In genomic region chr12:109950632-109951031, GRCm38 (mm10) we compare ENCODE assay signal across 15 mouse cellular contexts.
A peak's percentile ranks its signal among the peaks of the same experiment; 100 is the strongest.
DNase-seq lines count a peak whose midpoint lies in the region; ATAC-seq and TF ChIP-seq lines count a peak whose summit lies in the region.
"Had no signal": no experiment of that assay in that cellular context is flagged by ENCODE, and none has a peak within 500 bp of the region (broad histone marks: within the 10 kb centered on the region; RNA-seq: fewer than 3 reads in every experiment).

No protein-coding gene starts in this region.

- no peak for TF ChIP-seq POLR2A in thymus, adult 2 months (IDR thresholded peaks at IDR 0.05; ENCODE audit: control insufficient read depth, extremely low read depth, insufficient read depth, low read length, poor library complexity)

- no peaks in the 10 kb centered on the region for H3K9me3 ChIP-seq in kidney, embryonic 14.5 days (ENCODE audit: control insufficient read depth, low read length)
- H3K9me3 ChIP-seq in limb, embryonic 10.5 days (replicated peaks), result no peaks in the 10 kb centered on the region
- H3K9me3 ChIP-seq: liver, embryonic 13.5 days had no signal

- WGBS in kidney, embryonic 14.5 days, result 50% methylated on average over 6 of the region's 6 CpGs
- WGBS in thymus, adult 2 months, result 83% methylated on average over 6 of the region's 6 CpGs
- WGBS in limb, embryonic 10.5 days, result 31% methylated on average over 6 of the region's 6 CpGs

- no peaks in the 10 kb centered on the region for H3K36me3 ChIP-seq in kidney, embryonic 14.5 days (ENCODE audit: control insufficient read depth, insufficient read depth, low read length)
- no peaks in the 10 kb centered on the region for H3K36me3 ChIP-seq in thymus, adult 2 months (ENCODE audit: control insufficient read depth, insufficient read depth, low read length)
- no peaks in the 10 kb centered on the region for H3K36me3 ChIP-seq in limb, embryonic 10.5 days
- H3K36me3 ChIP-seq: G1E; liver, embryonic 13.5 days had no signal

- H3K4me1 ChIP-seq in kidney, embryonic 14.5 days (ENCODE audit: control insufficient read depth, insufficient read depth, low read length), result 0 out of 2 replicates have a peak, but pooled peaks cover 4% of the 10 kb centered on the region
- no peaks in the 10 kb centered on the region for H3K4me1 ChIP-seq in thymus, adult 2 months (replicated peaks; ENCODE audit: control insufficient read depth, insufficient read depth, low read length)
- peaks cover 57% of the 10 kb centered on the region for H3K4me1 ChIP-seq in limb, embryonic 10.5 days

- H3K4me3 ChIP-seq in kidney, embryonic 14.5 days (ENCODE audit: low read length), result no peak overlapping the region
- H3K4me3 ChIP-seq in thymus, adult 2 months (ENCODE audit: control insufficient read depth, insufficient read depth, low read length), result no peak overlapping the region
- no peak overlapping the region for H3K4me3 ChIP-seq in limb, embryonic 10.5 days
- H3K4me3 ChIP-seq: heart, adult 2 months; liver, embryonic 13.5 days had no signal

- no peak for TF ChIP-seq CTCF in thymus, adult 2 months (IDR thresholded peaks at IDR 0.05; ENCODE audit: borderline replicate concordance, control insufficient read depth, extremely low read depth, insufficient read depth, low read length, poor library complexity)

- no peak overlapping the region for H3K27ac ChIP-seq in kidney, embryonic 14.5 days (ENCODE audit: low read depth, low read length)
- no peak overlapping the region for H3K27ac ChIP-seq in thymus, adult 2 months (ENCODE audit: control insufficient read depth, insufficient read depth, low read length)
- H3K27ac ChIP-seq in limb, embryonic 10.5 days, result peak overlapping the region; percentile 80
- H3K27ac ChIP-seq: heart, adult 2 months had no signal

- DNase-seq in kidney, adult 8-10 months, result no peak
- DNase-seq in thymus, postnatal 4 days, result peak; percentile 17
- DNase-seq in thymus, adult 2 months, result no peak
- peak; percentile 52 for DNase-seq in limb, embryonic 10.5 days (ENCODE audit: low spot score)
- no peak for DNase-seq in adrenal gland, adult 8-10 months
- DNase-seq in right cerebral cortex, postnatal 4 days, result no peak
- DNase-seq: cerebellum, postnatal 36 days; heart, adult 2 months; kidney, postnatal 10 days; liver, embryonic 13.5 days; right cerebral cortex, adult 18-20 months; thymus, postnatal 36 days had no signal

- H3K9ac ChIP-seq in kidney, embryonic 14.5 days (ENCODE audit: low read depth, low read length), result no peak overlapping the region
- H3K9ac ChIP-seq: liver, embryonic 13.5 days had no signal

- peaks cover 4% of the 10 kb centered on the region; the same call in 1 of the 2 replicates for H3K27me3 ChIP-seq in kidney, embryonic 14.5 days (ENCODE audit: control insufficient read depth, insufficient read depth, low read length)
- no peaks in the 10 kb centered on the region for H3K27me3 ChIP-seq in thymus, adult 2 months (ENCODE audit: control insufficient read depth, insufficient read depth, low read length)
- peaks cover 10% of the 10 kb centered on the region; the same call in 1 of the 2 replicates for H3K27me3 ChIP-seq in limb, embryonic 10.5 days (ENCODE audit: low read depth, poor library complexity, severe bottlenecking)
- H3K27me3 ChIP-seq: liver, embryonic 13.5 days had no signal

- peak; percentile 38; the same call in 1 of the 2 replicates for ATAC-seq in kidney, embryonic 14.5 days (ENCODE audit: low FRiP score, low TSS enrichment)
- ATAC-seq: activated CD4-positive, CD25-positive, alpha-beta regulatory T cell, adult 4 months had no signal

- no peak overlapping the region for H3K4me2 ChIP-seq in kidney, embryonic 14.5 days (replicated peaks; ENCODE audit: low read depth, low read length)

Comparison
In these comparisons a context has a peak if more than half of its experiments do, and no peak if none do; other contexts are left out.
1. DNase-seq: peak in thymus, postnatal 4 days (single experiment) and limb, embryonic 10.5 days (single experiment); none in kidney, adult 8-10 months (0 of 2), thymus, adult 2 months (single experiment), adrenal gland, adult 8-10 months (single experiment) and right cerebral cortex, postnatal 4 days (single experiment).